Mouse (Mus musculus) hindbrain, embryonic 10.5 days (tissue): ENCODE data around the gene Tfrc. TPM values are rescaled to one million over a fixed set of nuclear protein-coding genes. Genes with fewer than 3 reads are reported as not detected.

Experiments
- DNase-seq: peaks from one replicate; pipeline ENCODE4 v3.0.0-alpha.2; 2017; ENCODE audit warnings: low spot score
- H3K27ac ChIP-seq: fragments of 300-500 bp; sonication (generic); 2 replicates; pipeline ENCODE4 v1.5.1; 2016; ENCODE audit warnings: mild to moderate bottlenecking, moderate library complexity
- H3K27me3 ChIP-seq: fragments of 300-500 bp; sonication (generic); 2 replicates; pipeline ENCODE4 v1.6.1; 2016; ENCODE audit warnings: mild to moderate bottlenecking; ENCODE audit not compliant: poor library complexity, insufficient read depth, severe bottlenecking
- H3K36me3 ChIP-seq: fragments of 300-500 bp; sonication (generic); 2 replicates; pipeline ENCODE4 v1.6.1; 2016; ENCODE audit warnings: mild to moderate bottlenecking, moderate library complexity
- H3K4me1 ChIP-seq: fragments of 300-500 bp; sonication (generic); replicated peaks from 2 replicates; pipeline ENCODE4 v1.6.1; 2016; ENCODE audit warnings: mild to moderate bottlenecking
- H3K4me3 ChIP-seq: fragments of 300-500 bp; sonication (generic); 2 replicates; pipeline ENCODE4 v1.5.1; 2016; ENCODE audit warnings: mild to moderate bottlenecking, moderate library complexity
- H3K9me3 ChIP-seq: fragments of 300-500 bp; sonication (generic); 2 replicates; pipeline ENCODE4 v1.6.1; 2016; ENCODE audit warnings: mild to moderate bottlenecking, moderate library complexity
- WGBS: fragments of 180-500 bp; shearing (Covaris S2); methylation state at CpG from one replicate; pipeline ENCODE4 v1.1.7; 2016; 5-methylcytosine and 5-hydroxymethylcytosine counted together
- polyA plus RNA-seq: library from polyadenylated mRNA; unstranded; fragments of >200 nt; fragmentation: Nextera tagmentation; extraction: Ambion mirVana; gene quantifications from 2 replicates; pipeline ENCODE4 v1.2.1, GENCODE M21; 2016

Gene Tfrc
- polyA plus RNA-seq, 1 experiment from 2014 or later: 42.5 TPM

DNA sequence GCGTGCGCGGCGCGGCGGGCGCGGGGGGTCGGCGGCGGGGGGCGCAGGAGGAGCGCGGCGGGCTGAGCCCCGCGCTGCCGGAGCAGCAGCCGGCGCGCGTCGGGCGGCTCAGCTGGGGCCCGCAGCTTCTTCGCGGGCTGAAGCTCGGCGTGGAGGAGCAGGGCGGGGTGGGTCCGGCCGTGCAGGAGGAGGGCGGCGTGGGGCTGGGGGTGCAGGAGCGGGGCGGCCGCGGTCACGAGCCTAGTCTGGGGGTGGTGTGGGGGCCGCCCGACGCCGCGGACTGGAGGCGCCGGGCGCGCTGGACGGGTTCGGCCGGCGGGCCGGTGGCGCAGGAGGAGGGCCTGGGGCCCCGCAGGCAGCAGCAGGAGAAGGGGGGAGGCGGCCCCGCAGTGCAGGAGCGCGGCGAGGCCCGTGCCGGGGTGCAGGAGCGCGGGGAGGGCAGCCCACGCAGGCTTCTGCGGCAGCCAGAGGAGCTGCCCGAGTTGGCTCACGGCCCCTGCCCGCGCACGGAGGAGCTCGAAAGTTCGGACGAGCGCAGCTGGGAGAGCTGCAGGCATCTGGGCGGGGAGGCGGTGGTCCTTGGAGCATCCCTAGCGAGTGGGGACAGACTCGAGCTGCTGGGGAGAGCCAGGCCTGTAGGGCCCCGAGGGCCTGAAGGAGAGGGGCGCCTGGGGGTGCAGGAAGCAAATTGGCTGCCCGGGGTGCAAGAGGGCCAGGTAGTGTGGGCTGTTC, 35.5 kb downstream of the Tfrc start:
- WGBS: 1% methylated on average over 82 of the region's 82 CpGs
- H3K9me3 ChIP-seq: no peaks in the 10 kb centered on the region
- no peaks in the 10 kb centered on the region for H3K27me3 ChIP-seq
- peak overlapping the region; percentile 90 for H3K4me3 ChIP-seq
- peak; percentile 70 for DNase-seq
- peaks cover 34% of the 10 kb centered on the region for H3K4me1 ChIP-seq
- H3K36me3 ChIP-seq: no peaks in the 10 kb centered on the region
- peak overlapping the region; percentile 94 for H3K27ac ChIP-seq

DNA sequence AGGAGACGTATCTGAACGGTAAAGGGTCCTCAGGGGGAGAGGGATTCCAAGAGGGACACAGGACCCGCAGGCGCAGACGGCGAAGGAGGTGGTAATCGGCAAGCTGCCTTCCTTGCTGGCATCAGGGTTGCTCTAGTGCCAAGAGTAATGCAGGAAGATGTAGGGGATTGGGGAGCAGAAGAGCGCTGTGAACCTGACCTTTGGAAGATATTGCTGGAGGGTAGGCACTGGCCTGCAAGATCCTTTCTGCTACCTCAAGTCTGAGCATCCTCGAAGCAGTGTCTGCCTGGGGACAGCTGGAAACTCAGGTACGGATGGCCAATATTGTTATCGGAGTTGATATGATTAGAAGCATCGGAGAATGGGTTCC, 36.1 kb downstream of the Tfrc start:
- Histone ChIP-seq H3K4me3 (peak overlapping the region; percentile 90), H3K4me1 (peaks cover 34% of the 10 kb centered on the region), H3K27ac (peak overlapping the region; percentile 94), H3K36me3 (no peaks in the 10 kb centered on the region), H3K27me3 (no peaks in the 10 kb centered on the region), H3K9me3 (no peaks in the 10 kb centered on the region)
- 15% methylated on average over 12 of the region's 12 CpGs for WGBS
- no peak for DNase-seq

GRCm38 (mm10) chr16:32645361-32645914, 36.7 kb downstream of the Tfrc start:
- Histone ChIP-seq H3K27me3 (no peaks in the 10 kb centered on the region), H3K9me3 (no peaks in the 10 kb centered on the region), H3K27ac (0 out of 2 replicates have a peak overlapping the region, but pooled peaks have one; percentile 2), H3K4me1 (peaks cover 34% of the 10 kb centered on the region), H3K4me3 (peak overlapping the region; percentile 90), H3K36me3 (no peaks in the 10 kb centered on the region)
- no peak for DNase-seq
- 29% methylated on average over 14 of the region's 14 CpGs for WGBS

DNA sequence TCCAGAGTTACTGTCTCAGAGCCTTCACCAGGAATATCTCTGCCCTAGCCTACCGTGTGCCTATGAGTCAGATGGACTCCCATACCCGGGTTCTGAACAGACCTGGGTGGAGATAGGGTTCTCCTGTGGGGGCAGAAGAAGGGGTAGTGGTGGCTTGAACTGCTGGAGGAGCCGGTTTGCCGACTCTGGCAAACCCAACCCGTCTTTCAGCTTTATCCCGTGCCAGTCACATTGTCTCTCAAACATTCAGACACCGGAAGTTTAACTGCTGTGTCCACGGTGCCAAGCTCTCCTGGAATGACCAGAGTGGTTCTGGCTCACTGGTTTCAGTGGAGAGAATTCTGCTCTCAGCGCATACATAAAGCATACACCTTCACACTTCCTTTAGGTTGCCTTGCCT, 37.3 kb downstream of the Tfrc start:
- Histone ChIP-seq H3K4me3 (peak overlapping the region; percentile 90), H3K27me3 (no peaks in the 10 kb centered on the region), H3K4me1 (peaks cover 34% of the 10 kb centered on the region), H3K27ac (no peak overlapping the region), H3K36me3 (no peaks in the 10 kb centered on the region), H3K9me3 (no peaks in the 10 kb centered on the region)
- WGBS: 86% methylated on average over 9 of the region's 9 CpGs
- DNase-seq: no peak

DNA sequence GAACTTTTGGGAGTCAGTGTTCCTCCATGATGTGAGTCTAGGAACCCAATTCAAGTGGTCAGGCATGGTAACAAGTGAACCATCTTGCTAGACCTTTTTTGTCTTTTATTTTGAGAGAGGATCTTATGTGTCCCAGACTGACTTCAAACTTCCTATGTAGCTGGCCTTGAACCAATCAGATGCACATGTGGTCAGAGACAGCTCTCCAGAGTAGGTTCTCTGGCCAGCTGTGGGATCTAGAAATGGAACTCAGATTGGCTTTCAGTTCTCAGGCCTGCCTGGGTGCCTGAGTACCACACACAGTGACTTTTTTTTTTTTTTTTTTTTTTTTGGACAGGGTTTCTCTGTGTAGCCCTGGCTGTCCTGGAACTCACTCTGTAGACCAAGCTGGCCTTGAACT, 39.0 kb downstream of the Tfrc start:
- DNase-seq: no peak
- Histone ChIP-seq H3K4me1 (peaks cover 23% of the 10 kb centered on the region), H3K27ac (no peak overlapping the region), H3K4me3 (no peak overlapping the region), H3K36me3 (0 out of 2 replicates have a peak, but pooled peaks cover 4% of the 10 kb centered on the region), H3K9me3 (no peaks in the 10 kb centered on the region), H3K27me3 (no peaks in the 10 kb centered on the region)

DNA sequence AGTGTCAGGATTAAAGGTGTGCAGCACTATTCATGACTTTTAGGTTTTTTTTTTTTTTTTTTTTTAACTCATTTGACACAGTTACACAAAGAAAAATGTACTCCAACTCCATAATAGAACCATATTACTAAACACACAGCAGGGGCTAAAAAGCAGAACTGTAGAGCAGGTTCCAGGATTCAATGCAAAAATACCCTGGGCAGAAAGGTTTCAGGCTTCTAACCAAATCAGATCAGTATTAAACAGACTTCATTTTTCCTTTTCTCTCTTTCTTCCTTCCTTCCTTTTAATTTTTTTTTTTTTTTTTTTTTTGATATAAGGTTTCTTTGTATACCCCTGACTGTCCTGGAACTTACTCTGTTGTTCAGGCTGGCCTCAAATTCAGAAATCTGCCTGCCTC, 41.7 kb downstream of the Tfrc start:
- Histone ChIP-seq H3K4me3 (no peak overlapping the region), H3K27me3 (no peaks in the 10 kb centered on the region), H3K27ac (no peak overlapping the region), H3K9me3 (no peaks in the 10 kb centered on the region), H3K36me3 (0 out of 2 replicates have a peak, but pooled peaks cover 4% of the 10 kb centered on the region), H3K4me1 (peaks cover 18% of the 10 kb centered on the region)
- no peak for DNase-seq

GRCm38 (mm10) chr16:32650974-32651618, 42.4 kb downstream of the Tfrc start:
- no peak for DNase-seq
- Histone ChIP-seq H3K27ac (no peak overlapping the region), H3K36me3 (0 out of 2 replicates have a peak, but pooled peaks cover 4% of the 10 kb centered on the region), H3K4me1 (peaks cover 11% of the 10 kb centered on the region), H3K9me3 (no peaks in the 10 kb centered on the region), H3K27me3 (no peaks in the 10 kb centered on the region), H3K4me3 (no peak overlapping the region)
- 90% methylated on average over 5 of the region's 5 CpGs for WGBS

GRCm38 (mm10) chr16:32654071-32654733, 45.5 kb downstream of the Tfrc start:
- H3K27me3 ChIP-seq: no peaks in the 10 kb centered on the region
- H3K36me3 ChIP-seq: 0 out of 2 replicates have a peak, but pooled peaks cover 4% of the 10 kb centered on the region
- DNase-seq: no peak
- H3K9me3 ChIP-seq: no peaks in the 10 kb centered on the region
- H3K4me3 ChIP-seq: no peak overlapping the region
- H3K27ac ChIP-seq: no peak overlapping the region
- peaks cover 26% of the 10 kb centered on the region for H3K4me1 ChIP-seq
- whole genome bisulfite sequencing: 79% methylated on average over 6 of the region's 6 CpGs

DNA sequence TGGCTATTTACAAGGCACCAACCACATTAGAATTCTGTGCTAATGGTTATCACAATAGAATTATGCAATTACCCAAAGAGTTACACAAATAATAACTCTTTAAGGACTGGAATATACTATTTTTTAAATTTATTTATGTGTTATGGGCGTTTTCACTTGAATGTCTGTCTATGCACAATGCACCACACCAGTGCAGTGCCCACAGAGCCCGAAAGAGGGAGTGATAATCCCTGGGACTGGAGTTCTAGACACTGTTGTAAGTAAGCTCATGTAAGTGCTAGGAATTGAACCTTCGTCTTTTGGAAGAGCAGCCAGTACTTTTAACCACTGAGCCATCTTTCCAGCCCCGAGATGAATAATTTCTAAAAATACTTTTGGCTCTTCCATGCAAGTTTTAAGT, 46.8 kb downstream of the Tfrc start:
- no peaks in the 10 kb centered on the region for H3K27me3 ChIP-seq
- WGBS: 89% methylated on average over 4 of the region's 4 CpGs
- H3K9me3 ChIP-seq: no peaks in the 10 kb centered on the region
- peaks cover 40% of the 10 kb centered on the region for H3K4me1 ChIP-seq
- no peak overlapping the region for H3K4me3 ChIP-seq
- H3K27ac ChIP-seq: no peak overlapping the region
- 0 out of 2 replicates have a peak, but pooled peaks cover 4% of the 10 kb centered on the region for H3K36me3 ChIP-seq
- DNase-seq: no peak

DNA sequence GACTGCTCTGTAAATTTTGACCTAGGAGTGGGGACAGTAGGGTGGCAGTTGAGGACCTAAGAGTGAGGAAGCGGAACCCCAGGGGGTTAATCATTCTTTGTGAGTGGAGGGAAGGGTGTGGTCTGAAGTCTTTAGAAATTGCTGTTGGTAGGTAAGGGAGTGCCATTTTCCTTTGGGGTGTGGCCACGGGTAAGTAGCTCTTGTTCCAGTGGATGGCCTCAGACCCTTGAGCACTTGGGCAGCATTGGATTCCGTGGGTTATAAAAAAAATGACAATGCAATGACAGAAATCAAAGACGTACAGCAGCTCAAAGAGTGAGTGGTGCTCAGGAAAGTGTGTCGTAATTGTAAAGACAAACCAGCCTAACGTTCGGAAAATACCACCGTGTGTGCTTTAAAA, 47.6 kb downstream of the Tfrc start:
- Histone ChIP-seq H3K4me3 (no peak overlapping the region), H3K4me1 (peaks cover 47% of the 10 kb centered on the region), H3K36me3 (0 out of 2 replicates have a peak, but pooled peaks cover 4% of the 10 kb centered on the region), H3K27me3 (no peaks in the 10 kb centered on the region), H3K27ac (no peak overlapping the region), H3K9me3 (no peaks in the 10 kb centered on the region)
- WGBS: 87% methylated on average over 8 of the region's 8 CpGs
- no peak for DNase-seq

- peaks cover 52% of the 10 kb centered on the region for H3K4me1 ChIP-seq
- WGBS: 84% methylated on average over 8 of the region's 8 CpGs
Measured at GRCm38 (mm10) chr16:32656794-32657193, 48.1 kb downstream of the Tfrc start.

GRCm38 (mm10) chr16:32657498-32658250, 49.0 kb downstream of the Tfrc start:
- H3K9me3 ChIP-seq: no peaks in the 10 kb centered on the region
- no peaks in the 10 kb centered on the region for H3K36me3 ChIP-seq
- no peak overlapping the region for H3K27ac ChIP-seq
- H3K27me3 ChIP-seq: no peaks in the 10 kb centered on the region
- DNase-seq: no peak
- H3K4me3 ChIP-seq: no peak overlapping the region
- H3K4me1 ChIP-seq: peaks cover 60% of the 10 kb centered on the region
- 88% methylated on average over 16 of the region's 16 CpGs for WGBS

More at GRCm38 (mm10) chr16:32656794-32657193, 48.1 kb downstream of the Tfrc start:
- no peaks in the 10 kb centered on the region for H3K27me3 ChIP-seq
- no peak for DNase-seq
- no peak overlapping the region for H3K27ac ChIP-seq
- H3K36me3 ChIP-seq: no peaks in the 10 kb centered on the region
- H3K4me3 ChIP-seq: no peak overlapping the region
- no peaks in the 10 kb centered on the region for H3K9me3 ChIP-seq
